Mouse (Mus musculus): ENCODE measurements around the gene Mef2a. TPM values are rescaled to one million over a fixed set of nuclear protein-coding genes. Genes with fewer than 3 reads are reported as not detected.

Gene Mef2a
- polyA plus RNA-seq, 1 experiment from 2014 or later, result 38.0 TPM

DNA sequence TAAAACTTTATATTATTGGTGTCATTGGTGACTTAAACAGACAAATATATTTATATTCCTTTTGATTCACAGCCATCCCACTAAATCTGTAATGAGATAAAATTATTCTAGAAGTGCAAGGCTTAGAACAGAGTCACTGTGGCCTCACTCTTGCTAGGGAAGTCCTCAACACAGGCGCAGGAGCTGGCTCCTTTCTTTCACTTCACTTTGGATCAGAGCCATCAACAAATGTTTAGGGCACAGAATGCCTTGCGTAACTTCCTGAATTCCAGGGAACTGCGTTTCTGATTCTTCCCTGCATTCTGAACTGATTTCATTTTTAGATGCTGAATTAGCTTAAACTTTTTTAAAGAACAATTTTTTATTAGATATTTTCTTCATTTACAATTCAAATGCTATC is 130.7 kb downstream of the Mef2a start:
- no peak overlapping the region for H3K4me3 ChIP-seq (ENCODE audit: low read length)
- 0 out of 2 replicates have a peak, but pooled peaks cover 2% of the 10 kb centered on the region for H3K36me3 ChIP-seq (ENCODE audit: control insufficient read depth, insufficient read depth, low read length)
- WGBS, result 76% methylated on average over 3 of the region's 3 CpGs
- H3K4me2 ChIP-seq (ENCODE audit: low read length), result no peak overlapping the region
- H3K9ac ChIP-seq (ENCODE audit: low read depth, low read length), result no peak overlapping the region
- no peaks in the 10 kb centered on the region for H3K27me3 ChIP-seq (replicated peaks; ENCODE audit: control insufficient read depth, insufficient read depth, low read length)
- no peak overlapping the region for H3K27ac ChIP-seq (ENCODE audit: low read depth, low read length)
- H3K9me3 ChIP-seq (ENCODE audit: control insufficient read depth, low read length), result no peaks in the 10 kb centered on the region
- no peak for ATAC-seq
- no peaks in the 10 kb centered on the region for H3K4me1 ChIP-seq (ENCODE audit: control insufficient read depth, insufficient read depth, low read depth, low read length)

DNA sequence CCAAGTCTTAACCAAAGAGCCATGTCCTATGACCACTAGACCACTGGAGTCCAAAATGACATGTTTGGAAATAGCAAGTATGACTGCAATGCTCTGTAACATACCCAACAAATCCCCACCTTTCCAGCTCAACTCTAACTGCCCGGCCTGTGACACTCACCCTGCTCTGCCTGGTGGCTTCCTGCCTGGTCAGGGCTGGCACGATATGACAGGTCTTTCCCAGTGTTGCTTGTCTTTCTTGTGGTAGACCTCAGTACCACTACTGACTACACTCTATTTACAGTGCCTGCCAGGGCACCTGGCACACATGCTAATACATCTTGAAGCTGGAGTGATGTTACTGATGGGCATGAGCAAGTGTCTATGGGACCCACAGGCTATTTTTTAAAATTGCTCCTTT is 134.9 kb downstream of the Mef2a start:
- Histone ChIP-seq H3K27me3 (replicated peaks; ENCODE audit: control insufficient read depth, insufficient read depth, low read length) (no peaks in the 10 kb centered on the region), H3K4me1 (ENCODE audit: control insufficient read depth, insufficient read depth, low read depth, low read length) (no peaks in the 10 kb centered on the region), H3K36me3 (ENCODE audit: control insufficient read depth, insufficient read depth, low read length) (peaks cover 25% of the 10 kb centered on the region), H3K9ac (ENCODE audit: low read depth, low read length) (no peak overlapping the region), H3K9me3 (ENCODE audit: control insufficient read depth, low read length) (no peaks in the 10 kb centered on the region), H3K4me2 (ENCODE audit: low read length) (no peak overlapping the region), H3K27ac (ENCODE audit: low read depth, low read length) (no peak overlapping the region), H3K4me3 (ENCODE audit: low read length) (no peak overlapping the region)
- no peak for ATAC-seq
- WGBS, result 93% methylated on average over 2 of the region's 2 CpGs

GRCm38 (mm10) chr7:67236351-67236750 is 136.3 kb downstream of the Mef2a start:
- Histone ChIP-seq H3K36me3 (ENCODE audit: control insufficient read depth, insufficient read depth, low read length) (peaks cover 27% of the 10 kb centered on the region), H3K27ac (ENCODE audit: low read depth, low read length) (no peak overlapping the region)

DNA sequence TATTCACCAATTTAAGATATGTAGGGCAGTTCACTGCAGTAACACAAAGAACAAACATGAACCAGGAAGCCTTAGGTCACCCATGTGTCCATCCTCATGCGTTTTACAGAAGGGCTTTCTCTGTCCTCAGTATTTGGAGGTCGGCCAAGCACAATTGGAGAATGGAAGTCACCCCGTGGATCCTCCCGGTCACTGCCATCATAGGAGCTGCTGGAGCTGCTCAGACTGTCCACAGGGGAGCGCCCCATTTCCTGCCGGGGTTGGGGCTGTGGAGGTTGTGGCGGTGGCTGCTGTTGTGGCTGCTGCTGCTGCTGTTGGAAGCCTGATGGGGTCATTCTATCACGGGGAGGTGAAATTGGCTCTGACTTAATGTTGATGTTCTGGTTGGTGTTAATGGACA is 137.9 kb downstream of the Mef2a start:
- ATAC-seq, result no peak
- Histone ChIP-seq H3K4me3 (ENCODE audit: low read length) (no peak overlapping the region), H3K36me3 (ENCODE audit: control insufficient read depth, insufficient read depth, low read length) (peaks cover 25% of the 10 kb centered on the region)

More at GRCm38 (mm10) chr7:67236351-67236750, 136.3 kb downstream of the Mef2a start:
- WGBS, result 97% methylated on average over 2 of the region's 2 CpGs
- no peak overlapping the region for H3K9ac ChIP-seq (ENCODE audit: low read depth, low read length)
- H3K9me3 ChIP-seq (ENCODE audit: control insufficient read depth, low read length), result no peaks in the 10 kb centered on the region
- H3K27me3 ChIP-seq (replicated peaks; ENCODE audit: control insufficient read depth, insufficient read depth, low read length), result no peaks in the 10 kb centered on the region
- H3K4me3 ChIP-seq (ENCODE audit: low read length), result no peak overlapping the region
- no peaks in the 10 kb centered on the region for H3K4me1 ChIP-seq (ENCODE audit: control insufficient read depth, insufficient read depth, low read depth, low read length)
- no peak for ATAC-seq
- no peak overlapping the region for H3K4me2 ChIP-seq (ENCODE audit: low read length)

DNA sequence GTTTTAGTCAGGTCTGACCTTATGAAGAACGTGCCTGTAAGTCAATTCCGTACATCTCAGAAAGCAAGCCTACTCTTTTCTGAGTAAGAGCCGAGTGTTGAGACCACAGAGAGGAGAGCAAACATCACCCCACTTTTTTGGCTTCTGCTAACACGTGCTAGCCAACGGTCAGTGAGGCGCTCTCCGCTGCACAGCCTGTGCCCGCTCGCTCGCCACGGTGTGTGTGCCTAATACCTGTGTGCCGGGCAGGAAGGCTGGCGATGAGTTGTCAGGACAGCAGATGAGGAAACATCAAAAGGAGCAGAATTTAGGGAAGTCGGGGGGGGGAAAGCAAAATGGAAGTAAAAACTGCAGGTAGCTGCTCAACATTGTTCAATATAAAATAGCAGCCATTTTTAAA is 140.2 kb downstream of the Mef2a start:
- no peak for ATAC-seq
- no peak overlapping the region for H3K4me2 ChIP-seq (ENCODE audit: low read length)
- no peaks in the 10 kb centered on the region for H3K9me3 ChIP-seq (ENCODE audit: control insufficient read depth, low read length)
- H3K4me1 ChIP-seq (ENCODE audit: control insufficient read depth, insufficient read depth, low read depth, low read length), result peaks cover 7% of the 10 kb centered on the region; the same call in 1 of the 2 replicates
- H3K4me3 ChIP-seq (ENCODE audit: low read length), result no peak overlapping the region
- peaks cover 25% of the 10 kb centered on the region for H3K36me3 ChIP-seq (ENCODE audit: control insufficient read depth, insufficient read depth, low read length)
- no peak overlapping the region for H3K9ac ChIP-seq (ENCODE audit: low read depth, low read length)
- 94% methylated on average over 14 of the region's 14 CpGs for WGBS
- no peak overlapping the region for H3K27ac ChIP-seq (ENCODE audit: low read depth, low read length)
- H3K27me3 ChIP-seq (replicated peaks; ENCODE audit: control insufficient read depth, insufficient read depth, low read length), result no peaks in the 10 kb centered on the region

More for the DNA sequence above, 137.9 kb downstream of the Mef2a start:
- WGBS, result 70% methylated on average over 8 of the region's 8 CpGs
- Histone ChIP-seq H3K4me1 (ENCODE audit: control insufficient read depth, insufficient read depth, low read depth, low read length) (peaks cover 7% of the 10 kb centered on the region; the same call in 1 of the 2 replicates), H3K27me3 (replicated peaks; ENCODE audit: control insufficient read depth, insufficient read depth, low read length) (no peaks in the 10 kb centered on the region), H3K9ac (ENCODE audit: low read depth, low read length) (no peak overlapping the region), H3K9me3 (ENCODE audit: control insufficient read depth, low read length) (no peaks in the 10 kb centered on the region), H3K4me2 (ENCODE audit: low read length) (no peak overlapping the region), H3K27ac (ENCODE audit: low read depth, low read length) (no peak overlapping the region)

DNA sequence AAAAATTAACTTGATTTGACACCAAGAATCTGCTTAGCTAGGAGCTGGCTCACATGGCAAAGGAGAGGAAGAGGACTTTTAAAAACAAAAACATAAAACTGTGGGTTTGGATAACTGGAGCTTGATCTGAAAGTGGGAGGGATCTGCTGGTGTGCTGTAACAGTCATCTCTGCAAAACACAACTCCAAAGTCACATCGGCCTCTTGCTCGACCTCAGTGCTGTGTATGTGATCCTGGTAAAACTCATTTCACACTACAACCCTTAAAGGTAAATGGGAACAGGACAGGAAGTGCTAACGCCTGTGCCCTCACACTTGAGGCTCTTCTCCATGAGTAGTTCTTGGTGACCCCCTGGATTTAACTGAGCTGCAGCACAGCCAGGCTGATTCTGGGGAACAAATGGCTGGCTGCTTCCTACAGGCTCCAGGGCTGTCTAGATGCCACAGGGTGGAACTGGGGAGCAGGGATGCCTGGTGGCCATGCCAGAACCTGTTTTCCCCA is 142.0 kb downstream of the Mef2a start:
- 78% methylated on average over 3 of the region's 3 CpGs for WGBS
- Histone ChIP-seq H3K27me3 (replicated peaks; ENCODE audit: control insufficient read depth, insufficient read depth, low read length) (no peaks in the 10 kb centered on the region), H3K36me3 (ENCODE audit: control insufficient read depth, insufficient read depth, low read length) (peaks cover 24% of the 10 kb centered on the region), H3K4me3 (ENCODE audit: low read length) (no peak overlapping the region), H3K9ac (ENCODE audit: low read depth, low read length) (no peak overlapping the region), H3K9me3 (ENCODE audit: control insufficient read depth, low read length) (no peaks in the 10 kb centered on the region), H3K4me1 (ENCODE audit: control insufficient read depth, insufficient read depth, low read depth, low read length) (peaks cover 7% of the 10 kb centered on the region; the same call in 1 of the 2 replicates), H3K4me2 (ENCODE audit: low read length) (no peak overlapping the region), H3K27ac (ENCODE audit: low read depth, low read length) (0 out of 2 replicates have a peak overlapping the region, but pooled peaks have one; percentile 32)
- no peak for ATAC-seq

DNA sequence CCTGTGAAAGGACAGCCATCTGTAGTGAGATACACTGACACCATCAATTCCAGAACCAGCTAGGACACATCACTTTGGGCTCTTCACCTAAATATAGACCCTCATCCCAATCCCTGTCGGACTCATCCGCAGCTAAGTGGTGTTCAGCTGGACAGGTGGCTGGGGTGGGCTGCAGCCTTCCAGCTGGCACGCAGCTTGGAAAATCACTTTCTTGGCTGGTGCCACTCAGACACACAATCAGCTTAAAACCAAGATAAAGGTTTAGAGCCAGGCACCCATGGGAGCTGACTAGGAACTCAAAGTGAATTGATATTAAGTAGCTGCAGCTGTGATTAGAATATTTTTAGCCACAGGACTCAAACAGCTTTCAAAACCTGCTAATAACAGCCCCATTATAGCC is 142.4 kb downstream of the Mef2a start:
- WGBS, result 66% methylated on average over 3 of the region's 3 CpGs
- no peak for ATAC-seq
- Histone ChIP-seq H3K36me3 (ENCODE audit: control insufficient read depth, insufficient read depth, low read length) (peaks cover 19% of the 10 kb centered on the region), H3K9me3 (ENCODE audit: control insufficient read depth, low read length) (no peaks in the 10 kb centered on the region), H3K4me2 (ENCODE audit: low read length) (no peak overlapping the region), H3K27ac (ENCODE audit: low read depth, low read length) (no peak overlapping the region), H3K4me3 (ENCODE audit: low read length) (no peak overlapping the region), H3K9ac (ENCODE audit: low read depth, low read length) (no peak overlapping the region), H3K4me1 (ENCODE audit: control insufficient read depth, insufficient read depth, low read depth, low read length) (peaks cover 7% of the 10 kb centered on the region; the same call in 1 of the 2 replicates), H3K27me3 (replicated peaks; ENCODE audit: control insufficient read depth, insufficient read depth, low read length) (no peaks in the 10 kb centered on the region)

GRCm38 (mm10) chr7:67229701-67230100 is 143.0 kb downstream of the Mef2a start:
- H3K27ac ChIP-seq (ENCODE audit: low read depth, low read length), result no peak overlapping the region
- H3K27me3 ChIP-seq (replicated peaks; ENCODE audit: control insufficient read depth, insufficient read depth, low read length), result no peaks in the 10 kb centered on the region
- WGBS, result 84% methylated on average over 3 of the region's 3 CpGs
- H3K4me1 ChIP-seq (ENCODE audit: control insufficient read depth, insufficient read depth, low read depth, low read length), result peaks cover 7% of the 10 kb centered on the region; the same call in 1 of the 2 replicates
- no peak overlapping the region for H3K4me2 ChIP-seq (ENCODE audit: low read length)
- H3K36me3 ChIP-seq (ENCODE audit: control insufficient read depth, insufficient read depth, low read length), result peaks cover 14% of the 10 kb centered on the region
- ATAC-seq, result no peak
- H3K9ac ChIP-seq (ENCODE audit: low read depth, low read length), result no peak overlapping the region
- H3K9me3 ChIP-seq (ENCODE audit: control insufficient read depth, low read length), result no peaks in the 10 kb centered on the region
- H3K4me3 ChIP-seq (ENCODE audit: low read length), result no peak overlapping the region

GRCm38 (mm10) chr7:67228891-67229602 is 143.6 kb downstream of the Mef2a start:
- peak; percentile 44 for ATAC-seq
- H3K27me3 ChIP-seq (replicated peaks; ENCODE audit: control insufficient read depth, insufficient read depth, low read length), result no peaks in the 10 kb centered on the region
- H3K9ac ChIP-seq (ENCODE audit: low read depth, low read length), result no peak overlapping the region
- peaks cover 9% of the 10 kb centered on the region for H3K36me3 ChIP-seq (ENCODE audit: control insufficient read depth, insufficient read depth, low read length)
- peaks cover 9% of the 10 kb centered on the region for H3K4me1 ChIP-seq (ENCODE audit: control insufficient read depth, insufficient read depth, low read depth, low read length)
- H3K9me3 ChIP-seq (ENCODE audit: control insufficient read depth, low read length), result no peaks in the 10 kb centered on the region
- WGBS, result 78% methylated on average over 5 of the region's 5 CpGs
- H3K4me2 ChIP-seq (ENCODE audit: low read length), result no peak overlapping the region
- no peak overlapping the region for H3K4me3 ChIP-seq (ENCODE audit: low read length)
- H3K27ac ChIP-seq (ENCODE audit: low read depth, low read length), result no peak overlapping the region

All from hindbrain, embryonic 16.5 days (tissue).